Mouse (Mus musculus): ENCODE measurements around the gene Gtf2f2.

Gene Gtf2f2

GRCm38 (mm10) chr14:76010102-76011061 lies at the start of gene Gtf2f2:
TSS of gene Gtf2f2 (minus strand) at chr14:76010865.
- peak; percentile 98 for DNase-seq (ENCODE audit: low spot score)

- DNase-seq (ENCODE audit: low spot score) = no peak
These were observed 48.8 kb upstream of the Gtf2f2 start for GRCm38 (mm10) chr14:76059441-76059840.

DNA sequence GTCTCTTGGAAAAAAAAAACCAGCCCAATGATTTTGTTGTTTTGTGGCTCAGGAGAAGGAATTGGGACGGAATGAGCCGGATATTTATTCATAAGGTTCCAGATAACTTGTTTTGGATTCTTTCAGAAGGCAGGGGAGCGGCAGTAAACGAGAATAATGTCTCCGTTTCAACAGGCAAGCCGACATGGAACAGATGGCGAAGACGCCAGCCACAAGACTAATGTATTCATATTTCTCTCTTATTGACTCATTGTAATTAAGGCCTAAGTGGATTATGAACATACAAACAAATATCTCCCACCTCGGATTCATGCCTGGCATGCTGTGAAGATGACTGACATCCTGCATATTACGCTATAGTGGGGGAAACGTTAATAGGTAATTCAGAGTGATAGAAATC lies 43.1 kb upstream of the Gtf2f2 start:
- DNase-seq (ENCODE audit: low spot score) = no peak

DNA sequence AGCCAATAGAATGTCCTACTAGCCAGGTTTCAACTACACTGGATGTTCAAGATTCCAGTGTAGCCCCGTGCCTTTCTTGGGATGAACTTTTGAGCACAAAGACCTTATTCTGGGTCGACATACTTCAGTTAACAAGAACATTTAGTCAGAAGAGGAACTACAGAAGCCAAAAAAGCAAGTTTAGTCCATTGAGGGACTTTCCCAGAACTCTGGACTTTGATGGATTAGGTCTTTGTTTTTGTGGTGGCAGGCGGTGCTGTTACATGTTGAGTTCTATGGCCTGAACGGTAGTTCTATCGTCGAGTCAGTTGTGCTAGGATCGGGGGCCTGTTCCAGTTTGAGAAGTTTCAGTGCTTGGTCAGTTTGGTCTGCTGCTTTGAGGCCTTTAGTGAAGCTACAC lies 41.3 kb upstream of the Gtf2f2 start:
- DNase-seq (ENCODE audit: low spot score) = no peak

DNA sequence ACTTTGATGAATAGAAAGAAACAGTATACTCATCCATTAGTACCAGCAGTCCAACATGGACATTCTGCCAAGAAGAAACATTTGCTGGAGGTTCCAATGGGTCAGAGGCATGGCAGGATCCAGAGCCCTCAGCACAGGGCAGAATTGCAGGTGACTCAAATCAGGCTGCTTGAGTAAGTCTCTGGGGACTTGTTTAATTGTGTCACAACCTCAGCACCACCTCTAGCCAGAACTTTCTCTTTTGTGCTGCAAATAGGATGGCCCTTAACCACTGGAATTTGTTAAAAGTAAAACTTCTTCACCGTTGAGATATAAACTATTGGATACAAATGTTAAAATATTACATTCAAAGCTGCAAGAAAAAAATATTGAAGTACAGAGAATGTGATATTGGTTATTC lies 35.1 kb upstream of the Gtf2f2 start:
- no peak for DNase-seq (ENCODE audit: low spot score)

GRCm38 (mm10) chr14:76044164-76044557 lies 33.5 kb upstream of the Gtf2f2 start:
- no peak for DNase-seq (ENCODE audit: low spot score)

DNA sequence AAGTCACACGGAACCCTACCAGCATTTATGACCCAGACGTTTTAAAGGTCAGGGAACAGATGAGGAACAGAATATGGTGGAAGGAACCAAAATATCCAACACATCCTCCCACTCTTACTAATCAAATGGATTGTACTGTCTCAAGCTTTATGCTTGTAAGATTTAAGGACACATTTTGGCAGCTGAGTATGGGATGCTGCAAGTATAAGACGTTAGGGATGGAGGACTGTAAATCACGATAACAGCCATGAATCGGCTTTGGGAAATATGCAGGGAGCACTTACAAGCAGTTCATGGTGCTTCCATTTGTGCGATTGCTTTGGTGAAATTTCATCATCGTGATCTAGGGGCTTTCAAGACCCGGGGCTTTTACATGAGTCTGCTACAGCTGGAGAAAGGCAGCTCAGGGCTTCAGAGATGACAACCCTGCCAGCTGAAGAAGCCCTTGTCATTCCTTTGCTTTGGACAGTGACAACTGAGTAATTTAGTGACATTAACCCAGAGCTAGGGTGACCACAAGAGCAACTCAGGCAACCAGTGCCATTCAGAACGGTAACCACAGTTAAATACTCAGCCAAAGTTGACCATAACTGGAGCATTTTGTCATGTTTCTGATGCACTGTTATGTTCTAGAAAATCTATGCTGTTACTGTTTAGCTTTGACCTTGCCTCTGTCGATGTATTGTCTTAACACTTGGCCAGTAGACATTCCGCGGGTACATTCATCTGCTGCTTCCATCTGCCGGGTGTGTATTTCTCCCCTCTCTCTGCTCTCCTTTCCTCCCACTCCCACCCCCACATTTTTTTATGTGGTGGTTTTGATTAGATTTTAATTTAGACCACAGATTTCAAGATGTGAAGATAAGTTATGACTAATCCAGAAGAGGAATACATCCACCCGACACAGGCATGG lies 32.8 kb upstream of the Gtf2f2 start:
- no peak for DNase-seq (ENCODE audit: low spot score)

DNA sequence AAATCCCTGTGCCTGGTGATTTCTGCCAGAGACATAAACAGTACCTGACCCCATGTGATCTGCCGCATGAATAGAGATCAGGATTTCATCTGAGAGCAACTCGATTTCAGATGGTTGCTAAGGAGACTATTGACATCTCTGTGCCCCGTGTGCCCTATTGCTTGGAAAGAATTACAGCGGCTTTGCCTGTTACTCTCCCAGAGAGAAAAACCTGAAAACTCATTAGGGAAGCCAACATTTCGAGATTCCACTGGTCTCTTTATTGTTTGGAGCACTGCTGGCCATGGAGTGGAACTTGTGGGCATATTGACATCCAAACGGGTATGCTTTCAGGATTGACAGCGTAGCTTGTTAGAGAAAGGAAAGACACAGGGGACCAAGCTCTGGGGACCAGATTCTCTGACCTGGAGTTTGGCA lies 22.6 kb upstream of the Gtf2f2 start:
- no peak for DNase-seq (ENCODE audit: low spot score)

GRCm38 (mm10) chr14:76032671-76033136 lies 22.0 kb upstream of the Gtf2f2 start:
- DNase-seq (ENCODE audit: low spot score) = no peak

DNA sequence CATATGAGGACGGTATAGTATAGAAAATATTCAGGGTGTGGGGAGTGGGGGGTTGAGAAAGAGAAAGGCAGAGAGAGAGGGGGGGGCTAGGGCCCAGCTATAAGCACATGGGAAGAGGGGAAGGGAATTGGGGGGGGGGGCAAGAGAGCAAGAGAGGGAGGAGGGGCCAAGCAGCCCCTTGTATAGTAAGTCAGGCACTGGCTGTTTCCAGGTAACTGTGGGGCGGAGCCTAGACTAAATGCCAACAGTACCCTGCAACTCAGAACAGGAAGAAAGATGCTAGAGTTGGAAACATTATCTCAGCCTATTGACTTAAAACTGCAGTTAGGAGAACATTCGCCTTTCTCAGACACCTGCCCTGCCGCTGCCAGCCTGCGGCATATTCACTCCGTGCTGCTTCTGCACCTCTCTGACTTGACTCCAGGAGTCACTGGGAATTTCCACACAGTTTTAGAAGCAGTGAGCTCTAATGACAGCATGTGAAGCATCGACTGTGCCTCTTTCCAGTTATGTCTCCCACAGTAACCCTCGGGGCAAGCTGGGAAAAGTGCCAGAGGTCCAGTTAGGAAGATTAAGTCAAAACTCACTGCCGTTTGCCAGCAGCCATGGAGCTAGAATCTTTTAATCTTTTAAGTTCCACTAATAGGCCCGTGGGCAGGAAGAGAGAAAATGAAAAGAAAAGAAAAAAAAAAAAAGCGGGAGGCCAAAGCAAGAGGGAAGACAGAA lies 20.6 kb upstream of the Gtf2f2 start:
- peak; percentile 54 for DNase-seq (ENCODE audit: low spot score)

GRCm38 (mm10) chr14:76024641-76025040 lies 14.0 kb upstream of the Gtf2f2 start:
- no peak for DNase-seq (ENCODE audit: low spot score)

DNA sequence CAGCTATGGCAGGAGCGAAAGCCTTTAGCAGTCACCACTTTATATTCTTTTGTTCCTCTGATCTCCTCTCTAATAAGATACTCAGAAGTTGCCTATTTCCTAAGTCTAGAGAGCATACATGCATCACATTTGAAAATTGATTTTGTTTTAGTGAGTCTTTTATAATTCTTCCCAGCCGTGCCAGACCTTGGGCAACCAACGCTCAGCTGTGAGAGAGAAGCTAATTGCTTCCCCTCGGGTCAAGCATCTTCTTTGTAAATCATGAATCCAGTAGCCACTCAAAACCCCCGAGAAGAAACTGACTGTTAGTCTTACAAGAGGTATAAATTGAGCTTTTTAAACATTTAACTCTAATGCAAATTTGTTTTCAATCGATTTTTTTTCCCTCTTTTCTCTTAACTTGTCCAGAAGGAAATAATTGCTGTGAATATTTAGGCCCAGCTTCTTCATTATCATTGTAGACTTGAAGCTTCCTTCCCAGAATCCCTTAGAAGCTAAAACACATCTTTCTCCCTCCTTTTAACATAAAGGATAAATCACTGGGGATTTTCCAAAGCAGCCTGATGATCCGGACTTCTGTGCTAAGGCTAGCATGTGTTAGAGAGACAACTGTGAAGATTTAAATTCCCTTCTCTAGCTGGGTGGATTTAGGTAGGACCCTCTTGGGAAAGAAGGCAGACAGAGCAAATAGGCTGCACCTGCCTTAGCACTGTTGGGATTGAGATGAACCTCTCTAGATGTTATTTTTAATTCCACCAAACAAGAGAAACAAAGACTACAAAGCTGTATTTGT lies 10.5 kb upstream of the Gtf2f2 start:
- no peak for DNase-seq (ENCODE audit: low spot score)

DNA sequence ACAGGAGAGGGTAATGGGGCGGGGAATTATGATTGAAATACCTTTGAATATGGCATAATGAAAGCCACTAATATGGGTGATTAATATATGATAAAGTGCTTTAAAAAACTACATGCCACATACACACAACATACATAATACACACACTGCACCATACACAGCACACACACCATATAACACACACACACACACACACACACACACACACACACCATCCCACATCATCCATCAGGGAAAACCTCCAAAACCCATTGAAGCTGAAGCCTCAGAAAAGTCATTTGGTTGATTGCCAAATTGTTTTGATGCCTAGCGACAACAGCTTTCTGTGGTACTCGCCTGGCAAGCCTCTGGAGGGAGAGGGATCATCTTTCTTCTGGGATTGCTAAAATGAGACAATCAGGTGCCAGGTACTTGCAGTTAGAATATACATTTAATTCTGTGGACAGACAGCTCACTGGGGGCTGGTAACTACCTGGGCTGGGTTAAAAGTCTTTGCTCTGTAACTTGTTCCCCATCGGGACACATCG lies 9.7 kb upstream of the Gtf2f2 start:
- DNase-seq (ENCODE audit: low spot score) = no peak

DNA sequence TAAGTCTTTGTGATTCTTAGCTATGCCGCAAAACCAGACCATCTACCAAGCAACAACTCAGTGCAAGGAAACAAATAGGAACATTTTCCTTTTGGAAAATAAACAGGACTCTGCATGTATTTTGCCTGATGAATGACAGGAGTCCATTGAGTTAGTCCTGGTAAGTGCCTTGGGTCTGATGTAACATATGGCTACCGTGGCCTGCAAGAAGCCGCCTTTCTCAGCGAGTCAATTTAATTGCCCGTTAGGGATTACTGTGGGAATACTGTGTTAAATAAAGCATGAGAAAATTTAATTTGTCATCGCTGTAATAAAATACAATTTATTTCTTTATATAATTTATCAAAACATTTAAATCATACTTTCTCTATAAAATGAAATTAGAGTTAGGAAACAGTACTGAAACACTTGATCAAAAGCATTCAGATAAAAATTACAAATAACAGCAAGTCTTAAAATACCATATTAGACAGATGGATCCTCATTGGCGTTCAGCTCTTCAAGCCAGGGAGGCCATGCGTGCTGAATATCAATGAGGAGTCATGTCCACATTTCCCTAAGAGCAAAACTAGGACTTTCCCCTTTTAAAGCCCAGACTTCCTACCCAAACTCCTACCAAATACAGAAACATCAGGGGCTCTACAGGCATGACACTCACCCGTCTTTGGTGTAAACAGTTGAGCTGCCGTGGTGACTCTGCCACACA lies 7.3 kb upstream of the Gtf2f2 start:
- DNase-seq (ENCODE audit: low spot score) = no peak

- no peak for DNase-seq (ENCODE audit: low spot score)
These were observed 3.7 kb upstream of the Gtf2f2 start for GRCm38 (mm10) chr14:76014331-76014730.

GRCm38 (mm10) chr14:76011062-76011457 lies 395 bp upstream of the Gtf2f2 start:
- no peak for DNase-seq (ENCODE audit: low spot score)

GRCm38 (mm10) chr14:76009185-76009584 lies 1.5 kb downstream of the Gtf2f2 start:
- no peak for DNase-seq (ENCODE audit: low spot score)

- no peak for DNase-seq (ENCODE audit: low spot score)
These were observed 2.5 kb downstream of the Gtf2f2 start for GRCm38 (mm10) chr14:76008174-76008573.

DNA sequence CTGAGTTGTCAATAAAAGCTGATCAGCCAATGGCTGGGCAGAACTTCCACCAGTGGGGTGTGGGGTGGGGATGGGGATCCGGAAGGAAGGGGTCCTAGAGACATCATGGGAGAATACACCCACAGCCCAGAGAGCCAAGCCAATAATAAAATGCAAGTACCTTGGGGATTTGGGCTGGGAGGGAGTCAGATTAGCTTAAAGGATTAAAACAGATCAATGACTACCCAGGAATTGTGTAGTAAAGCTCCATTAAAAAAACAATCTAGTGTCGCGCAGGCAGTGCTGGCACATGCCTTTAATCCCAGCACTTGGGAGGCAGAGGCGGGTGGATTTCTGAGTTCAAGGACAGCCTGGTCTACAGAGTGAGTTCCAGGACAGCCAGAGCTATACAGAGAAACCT lies 5.7 kb downstream of the Gtf2f2 start:
- no peak for DNase-seq (ENCODE audit: low spot score)

- DNase-seq (ENCODE audit: low spot score) = no peak
These were observed 8.9 kb downstream of the Gtf2f2 start for GRCm38 (mm10) chr14:76001781-76002180.
